Mouse (Mus musculus) layer of hippocampus, adult 2 months (tissue): ENCODE measurements around the gene Tnk1. TPM values are rescaled to one million over a fixed set of nuclear protein-coding genes. Genes with fewer than 3 reads are reported as not detected.

Source experiments
- DNase-seq, 2 experiments: peaks; one replicate each; pipeline ENCODE4 v3.0.0; 2022; ENCODE audit warnings: low spot score in 2 of 2
- H3K27ac ChIP-seq: fragments of 200-600 bp; 2 replicates; pipeline ENCODE4 v1.8.1; 2022
- H3K4me3 ChIP-seq: fragments of 200-600 bp; 2 replicates; pipeline ENCODE4 v1.8.1; 2022; ENCODE audit warnings: mild to moderate bottlenecking
- CTCF ChIP-seq: fragments of 200-600 bp; conservative IDR thresholded peaks from 2 replicates; pipeline ENCODE4 v1.8.1; 2022; ENCODE audit warnings: antibody characterized with exemption, mild to moderate bottlenecking, moderate library complexity
- total RNA-seq, 2 experiments: library from RNA; stranded (reverse); gene quantifications; 2 replicates each; pipeline ENCODE4 v1.2.3; 2021

Gene Tnk1
- total RNA-seq, 2 experiments from 2014 or later: not detected

GRCm38 (mm10) chr11:69846738-69847688 lies 11.5 kb downstream of the Tnk1 start:
- no peak for TF ChIP-seq CTCF
- no peak for DNase-seq
- Histone ChIP-seq H3K4me3 (peak overlapping the region; percentile 96), H3K27ac (peak overlapping the region; percentile 92)

GRCm38 (mm10) chr11:69846198-69846680 lies 12.3 kb downstream of the Tnk1 start, which contains the start of gene Plscr3:
Gene Plscr3, plus strand, starts transcription at chr11:69846376.
- DNase-seq: peak; percentile 84 to 87
- peak within 1 kb of the TSS; percentile 92 for H3K27ac ChIP-seq
- H3K4me3 ChIP-seq: peak within 1 kb of the TSS; percentile 96
- no peak; the same call in 1 of the 2 replicates for TF ChIP-seq CTCF

GRCm38 (mm10) chr11:69838714-69839104 lies 19.8 kb downstream of the Tnk1 start:
- TF ChIP-seq CTCF: no peak

GRCm38 (mm10) chr11:69837952-69838713 lies 20.4 kb downstream of the Tnk1 start, which contains the start of gene Tmem256:
Gene Tmem256, plus strand, starts transcription at chr11:69838514.
- TF ChIP-seq CTCF: no peak
- DNase-seq: peak; percentile 94 to 99
- H3K27ac ChIP-seq: peak within 1 kb of the TSS; percentile 95

More at GRCm38 (mm10) chr11:69838714-69839104, 19.8 kb downstream of the Tnk1 start:
- Histone ChIP-seq H3K27ac (peak overlapping the region; percentile 95), H3K4me3 (peak overlapping the region; percentile 79)
- no peak for DNase-seq

GRCm38 (mm10) chr11:69837604-69837951 lies 21.0 kb downstream of the Tnk1 start, which contains the start of gene Nlgn2:
Gene Nlgn2, minus strand, starts transcription at chr11:69837784.
- peak within 1 kb of the TSS; percentile 79 for H3K4me3 ChIP-seq
- H3K27ac ChIP-seq: peak within 1 kb of the TSS; percentile 95
- no peak for DNase-seq
- peak; percentile 44 for TF ChIP-seq CTCF

More at GRCm38 (mm10) chr11:69837952-69838713, 20.4 kb downstream of the Tnk1 start, which contains the start of gene Tmem256:
- peak within 1 kb of the TSS; percentile 79 for H3K4me3 ChIP-seq

GRCm38 (mm10) chr11:69836703-69837576 lies 21.6 kb downstream of the Tnk1 start:
- H3K27ac ChIP-seq: peak overlapping the region; percentile 95
- peak overlapping the region; percentile 79 for H3K4me3 ChIP-seq
- 0 out of 2 replicates have a peak, but pooled peaks have one; percentile 2 for TF ChIP-seq CTCF
- DNase-seq: peak; percentile 25 to 52

- no peak for DNase-seq
- TF ChIP-seq CTCF: no peak
- Histone ChIP-seq H3K27ac (peak overlapping the region; percentile 95; the same call in 1 of the 2 replicates), H3K4me3 (peak overlapping the region; percentile 79)
These were observed 22.6 kb downstream of the Tnk1 start for GRCm38 (mm10) chr11:69835966-69836335.

GRCm38 (mm10) chr11:69835326-69835965 lies 23.1 kb downstream of the Tnk1 start:
- Histone ChIP-seq H3K4me3 (peak overlapping the region; percentile 79), H3K27ac (peak overlapping the region; percentile 53)
- no peak for TF ChIP-seq CTCF
- no peak for DNase-seq

GRCm38 (mm10) chr11:69834001-69834549 lies 24.5 kb downstream of the Tnk1 start:
- no peak for TF ChIP-seq CTCF
- DNase-seq: no peak
- peak overlapping the region; percentile 79 for H3K4me3 ChIP-seq
- peak overlapping the region; percentile 53; the same call in 1 of the 2 replicates for H3K27ac ChIP-seq

- no peak for DNase-seq
- TF ChIP-seq CTCF: no peak
- H3K27ac ChIP-seq: peak overlapping the region; percentile 53; the same call in 1 of the 2 replicates
- peak overlapping the region; percentile 79 for H3K4me3 ChIP-seq
These were observed 25.0 kb downstream of the Tnk1 start for GRCm38 (mm10) chr11:69833554-69833953.

- DNase-seq: no peak
- no peak overlapping the region for H3K4me3 ChIP-seq
- H3K27ac ChIP-seq: no peak overlapping the region
- TF ChIP-seq CTCF: no peak
These were observed 29.7 kb downstream of the Tnk1 start for GRCm38 (mm10) chr11:69828832-69829231.
